Mouse (Mus musculus) stomach, embryonic 14.5 days (tissue): ENCODE results near the gene Kifc3. TPM values are rescaled to one million over a fixed set of nuclear protein-coding genes. Genes with fewer than 3 reads are reported as not detected.
A peak's percentile ranks its signal among the peaks of the same experiment; 100 is the strongest.

Experiments used
- ATAC-seq: fragments of 200-750 bp; cut with Nextera tagmentation; 2 replicates; pipeline ENCODE4 v1.8.0; 2017; ENCODE audit warnings: low read depth, moderate TSS enrichment; ENCODE audit not compliant: insufficient number of reproducible peaks, insufficient read depth, low FRiP score
- H3K27ac ChIP-seq: fragments of 300-500 bp; sonication (generic); 2 replicates; pipeline ENCODE4 v1.5.1; 2014; ENCODE audit warnings: mild to moderate bottlenecking, low read length, moderate library complexity, mixed read lengths
- H3K27me3 ChIP-seq: fragments of 300-500 bp; sonication (generic); 2 replicates; pipeline ENCODE4 v1.6.1; 2014; ENCODE audit warnings: low read length, control low read depth, mixed read lengths; ENCODE audit not compliant: control insufficient read depth, insufficient read depth
- H3K36me3 ChIP-seq: fragments of 300-500 bp; sonication (generic); 2 replicates; pipeline ENCODE4 v1.6.1; 2014; ENCODE audit warnings: mild to moderate bottlenecking, control low read depth, low read length, moderate library complexity, mixed read lengths; ENCODE audit not compliant: control insufficient read depth, insufficient read depth
- H3K4me1 ChIP-seq: fragments of 300-500 bp; sonication (generic); 2 replicates; pipeline ENCODE4 v1.6.1; 2014; ENCODE audit warnings: low read length, control low read depth, mixed read lengths; ENCODE audit not compliant: control insufficient read depth, insufficient read depth
- H3K4me2 ChIP-seq: fragments of 300-500 bp; sonication (generic); replicated peaks from 2 replicates; pipeline ENCODE4 v1.6.1; 2014; ENCODE audit warnings: low read depth, low read length, control low read depth
- H3K4me3 ChIP-seq: fragments of 300-500 bp; sonication (generic); 2 replicates; pipeline ENCODE4 v1.5.1; 2014; ENCODE audit warnings: low read depth, low read length, control low read depth
- H3K9ac ChIP-seq: fragments of 300-500 bp; sonication (generic); replicated peaks from 2 replicates; pipeline ENCODE4 v1.6.1; 2014; ENCODE audit warnings: low read depth, mild to moderate bottlenecking, control low read depth, low read length, moderate library complexity, mixed read lengths
- H3K9me3 ChIP-seq: fragments of 300-500 bp; sonication (generic); 2 replicates; pipeline ENCODE4 v1.6.1; 2016; ENCODE audit warnings: low read depth, low read length, control low read depth; ENCODE audit not compliant: control insufficient read depth
- WGBS: fragments of 180-500 bp; shearing (Covaris S2); extraction: QIAGEN DNeasy Blood & Tissue Kit; methylation state at CpG from one replicate; pipeline ENCODE4 v1.1.7; 2014; 5-methylcytosine and 5-hydroxymethylcytosine counted together
- polyA plus RNA-seq: library from polyadenylated mRNA; unstranded; fragments of >200 nt; fragmentation: Nextera tagmentation; extraction: Ambion mirVana; gene quantifications from 2 replicates; pipeline ENCODE4 v1.2.1, GENCODE M21; 2014

The Kifc3 gene
- polyA plus RNA-seq, 1 experiment from 2014 or later = 9.3 TPM

DNA sequence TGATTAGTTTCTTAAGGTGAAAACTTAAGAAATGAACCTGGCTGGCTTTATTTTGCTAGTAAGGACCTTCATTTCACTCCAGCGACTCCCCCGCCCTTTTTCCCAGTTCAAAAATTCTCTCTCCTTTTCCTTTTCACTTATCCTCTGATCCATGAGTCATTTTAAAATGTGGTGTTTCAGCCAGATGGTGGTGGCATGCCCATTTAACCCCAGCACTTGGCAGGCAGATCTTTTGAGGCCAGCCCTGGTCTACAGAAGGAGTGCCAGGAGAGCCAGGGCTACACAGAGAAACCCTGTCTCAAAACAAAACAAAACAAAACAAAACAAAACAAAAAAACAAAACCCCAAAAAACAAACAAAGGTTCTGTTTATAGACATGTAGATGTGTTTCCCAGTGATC, 138.1 kb downstream of the Kifc3 start:
- Histone ChIP-seq H3K36me3 (no peaks in the 10 kb centered on the region), H3K27ac (no peak overlapping the region), H3K4me1 (no peaks in the 10 kb centered on the region), H3K9me3 (no peaks in the 10 kb centered on the region), H3K4me2 (no peak overlapping the region), H3K27me3 (no peaks in the 10 kb centered on the region), H3K9ac (no peak overlapping the region), H3K4me3 (no peak overlapping the region)
- ATAC-seq = no peak
- WGBS = 74% methylated on average over 2 of the region's 2 CpGs

DNA sequence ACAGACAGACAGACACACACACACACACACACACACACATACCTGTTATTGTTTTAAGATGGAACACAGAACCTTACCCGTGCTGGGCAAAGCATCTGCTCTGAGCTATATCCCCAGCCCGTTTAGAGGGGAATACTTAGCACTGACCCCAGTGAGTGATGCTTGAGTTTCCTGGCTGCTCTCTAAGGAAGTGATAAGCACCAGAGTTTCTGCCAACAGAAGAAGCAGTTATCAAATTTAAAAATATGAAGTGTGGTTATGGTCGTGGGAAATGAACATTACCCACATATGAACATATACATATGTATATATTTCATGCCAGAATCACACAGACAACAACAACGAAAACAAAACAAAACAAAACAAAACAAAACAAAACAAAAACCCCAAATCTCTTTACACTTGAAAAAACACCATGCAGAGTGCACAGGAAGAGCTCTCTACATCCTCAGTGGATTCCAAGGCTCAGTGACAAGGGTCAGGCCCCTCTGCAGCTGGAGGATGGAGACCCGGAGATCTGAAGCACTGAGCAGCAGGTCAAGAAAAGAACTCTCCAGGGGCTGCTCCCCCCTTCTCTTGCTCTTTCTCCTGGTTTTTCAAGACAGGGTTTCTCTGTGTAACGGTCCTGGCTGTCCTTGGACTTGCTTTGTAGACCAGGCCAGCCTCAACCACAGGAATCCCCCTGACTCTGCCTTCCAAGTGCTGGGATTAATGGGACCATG, 142.6 kb downstream of the Kifc3 start:
- H3K4me1 ChIP-seq = no peaks in the 10 kb centered on the region
- WGBS = 59% methylated on average over 6 of the region's 6 CpGs
- ATAC-seq = no peak
- H3K4me3 ChIP-seq = no peak overlapping the region
- H3K27me3 ChIP-seq = no peaks in the 10 kb centered on the region
- H3K27ac ChIP-seq = no peak overlapping the region
- no peaks in the 10 kb centered on the region for H3K9me3 ChIP-seq
- no peaks in the 10 kb centered on the region for H3K36me3 ChIP-seq
- H3K9ac ChIP-seq = no peak overlapping the region
- no peak overlapping the region for H3K4me2 ChIP-seq

DNA sequence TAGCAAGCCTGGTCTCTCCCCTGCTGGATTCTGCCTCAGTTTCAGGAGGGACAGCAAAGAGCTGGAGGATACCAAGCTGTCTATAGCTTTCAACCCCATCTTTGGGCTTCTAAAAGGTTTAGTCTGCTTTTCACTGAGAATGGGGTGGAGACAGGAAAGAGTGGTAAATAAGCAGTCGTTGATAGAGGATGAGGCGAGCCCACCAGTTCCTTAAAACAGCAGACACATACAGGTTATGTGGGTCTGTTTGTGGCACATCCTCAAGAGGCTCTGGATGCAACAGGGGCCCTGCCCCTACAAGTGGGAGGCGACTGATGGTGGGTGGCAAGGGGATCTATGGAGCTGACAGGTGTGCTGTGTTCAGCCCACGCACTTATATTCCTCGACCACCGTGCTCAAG, 144.0 kb downstream of the Kifc3 start:
- H3K9ac ChIP-seq = no peak overlapping the region
- WGBS = 76% methylated on average over 6 of the region's 6 CpGs
- no peak for ATAC-seq

DNA sequence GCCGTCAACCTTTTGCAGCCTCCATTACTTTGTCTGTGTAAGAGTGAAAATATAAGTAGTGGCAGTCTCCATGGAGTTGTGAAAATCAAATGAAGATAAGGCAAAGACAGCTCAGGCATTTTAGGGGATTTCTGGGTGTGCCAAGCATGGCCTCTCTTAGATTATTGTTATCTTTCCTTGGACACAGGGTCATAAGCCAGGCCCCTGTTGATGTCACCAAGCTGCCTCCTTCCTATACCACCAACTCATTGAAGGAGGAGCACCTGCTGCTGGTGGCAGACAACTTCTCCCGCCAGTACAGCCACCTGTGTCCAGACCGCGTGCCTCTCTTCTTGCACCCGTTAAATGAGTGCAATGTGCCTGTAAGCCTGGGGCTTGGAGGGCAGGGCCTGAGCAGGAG, 146.2 kb downstream of the Kifc3 start:
- H3K9ac ChIP-seq = no peak overlapping the region
- 77% methylated on average over 5 of the region's 5 CpGs for WGBS
- no peak overlapping the region for H3K4me3 ChIP-seq
- H3K4me1 ChIP-seq = no peaks in the 10 kb centered on the region
- H3K36me3 ChIP-seq = no peaks in the 10 kb centered on the region
- no peak for ATAC-seq
- no peak overlapping the region for H3K27ac ChIP-seq
- H3K27me3 ChIP-seq = no peaks in the 10 kb centered on the region
- no peaks in the 10 kb centered on the region for H3K9me3 ChIP-seq
- H3K4me2 ChIP-seq = no peak overlapping the region

More for the DNA sequence above, 144.0 kb downstream of the Kifc3 start:
- no peak overlapping the region for H3K4me3 ChIP-seq
- no peaks in the 10 kb centered on the region for H3K4me1 ChIP-seq
- no peaks in the 10 kb centered on the region for H3K36me3 ChIP-seq
- H3K27ac ChIP-seq = no peak overlapping the region
- H3K4me2 ChIP-seq = no peak overlapping the region
- H3K9me3 ChIP-seq = no peaks in the 10 kb centered on the region
- H3K27me3 ChIP-seq = no peaks in the 10 kb centered on the region

DNA sequence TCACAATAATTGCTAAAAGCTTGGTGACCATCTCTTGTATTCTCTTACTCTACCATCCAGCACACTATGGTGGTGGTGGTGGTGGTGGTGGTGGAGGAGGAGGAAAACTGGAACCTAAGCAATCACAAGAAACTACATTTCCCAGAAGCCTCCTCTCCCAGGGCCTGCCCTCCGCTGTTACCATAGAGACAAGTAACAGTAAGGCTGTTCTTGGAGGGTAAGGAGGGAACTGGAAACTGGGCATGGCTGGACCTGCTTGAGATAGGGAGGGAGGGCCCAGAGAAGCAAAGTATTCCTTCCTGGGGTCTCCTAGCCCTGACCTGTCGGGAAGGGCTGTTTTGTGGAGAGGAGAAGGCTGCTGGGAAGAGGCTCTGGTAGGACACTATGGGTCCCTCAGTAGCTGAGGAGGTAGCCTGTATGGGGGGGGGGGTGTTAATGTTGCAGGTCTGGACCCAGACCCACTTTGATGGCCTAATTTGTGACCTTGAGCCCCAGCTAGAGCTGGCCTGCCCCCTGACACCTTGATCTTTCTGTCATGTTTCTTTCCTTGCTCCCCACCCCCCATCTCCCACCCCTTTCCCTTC, 147.6 kb downstream of the Kifc3 start, which contains the start of gene Drc7:
Gene Drc7 (plus strand): TSS at position 177 of the 584 bp plus-strand sequence.
- ATAC-seq = peak; percentile 51; the same call in 1 of the 2 replicates
- no peak within 1 kb of the TSS for H3K27ac ChIP-seq
- no peaks in the 10 kb centered on the region for H3K36me3 ChIP-seq
- no peaks in the 10 kb centered on the region for H3K4me1 ChIP-seq
- H3K9me3 ChIP-seq = no peaks in the 10 kb centered on the region
- no peak within 1 kb of the TSS for H3K4me3 ChIP-seq
- no peak within 1 kb of the TSS for H3K9ac ChIP-seq
- no peaks in the 10 kb centered on the region for H3K27me3 ChIP-seq
- WGBS = 16% methylated on average over 2 of the region's 2 CpGs
- no peak within 1 kb of the TSS for H3K4me2 ChIP-seq

DNA sequence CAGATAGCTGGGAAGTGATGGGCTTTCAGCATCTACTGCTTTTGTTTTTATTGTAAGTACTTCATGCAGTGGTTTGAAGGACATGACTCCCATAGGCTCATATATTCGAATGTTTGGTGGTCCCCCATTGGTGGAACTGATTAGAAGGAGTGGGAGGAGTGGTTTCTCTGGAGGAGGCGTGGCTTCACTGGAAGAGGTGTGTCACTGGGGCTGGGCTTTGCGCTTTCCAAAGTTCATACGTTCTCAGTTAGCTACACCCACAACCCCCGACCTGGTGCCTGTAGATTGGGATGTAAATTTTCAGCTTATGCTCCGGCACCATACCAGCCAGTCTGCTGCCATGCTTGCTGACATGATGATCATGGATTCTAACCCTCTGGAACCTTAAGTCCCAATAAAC, 148.2 kb downstream of the Kifc3 start:
- no peaks in the 10 kb centered on the region for H3K27me3 ChIP-seq

More for the DNA sequence above, 148.2 kb downstream of the Kifc3 start:
- Histone ChIP-seq H3K4me3 (no peak overlapping the region), H3K9me3 (no peaks in the 10 kb centered on the region), H3K9ac (no peak overlapping the region), H3K4me1 (no peaks in the 10 kb centered on the region), H3K27ac (no peak overlapping the region), H3K36me3 (no peaks in the 10 kb centered on the region), H3K4me2 (no peak overlapping the region)
- 58% methylated on average over 6 of the region's 6 CpGs for WGBS
- 0 out of 2 replicates have a peak, but pooled peaks have one; percentile 42 for ATAC-seq

Other genes with a start within 250 kb of the Kifc3 start
- 43.8 and 50.9 TPM in 2 replicates for gene Adgrg1, start 228.1 kb downstream of the Kifc3 start, polyA plus RNA-seq
- 3.8 and 4.5 TPM in 2 replicates for gene Adgrg3, start 185.1 kb downstream of the Kifc3 start, polyA plus RNA-seq
- not detected in 2 replicates for gene Drc7, start 147.7 kb downstream of the Kifc3 start, polyA plus RNA-seq
- gene Katnb1, start 121.6 kb downstream of the Kifc3 start, polyA plus RNA-seq = 17.9 and 21.1 TPM in 2 replicates
- 0.04 and 0.71 TPM in 2 replicates for gene Cngb1, start 103.8 kb upstream of the Kifc3 start, polyA plus RNA-seq
- gene Tepp, start 107.8 kb upstream of the Kifc3 start, polyA plus RNA-seq = not detected in 2 replicates
- gene Zfp319, start 129.1 kb upstream of the Kifc3 start, polyA plus RNA-seq = 7.4 and 8.3 TPM in 2 replicates
- gene Usb1, start 129.5 kb upstream of the Kifc3 start, polyA plus RNA-seq = 38.0 and 44.2 TPM in 2 replicates
- gene Mmp15, start 149.5 kb upstream of the Kifc3 start, polyA plus RNA-seq = 21.5 and 22.0 TPM in 2 replicates
- gene Cfap20, start 232.1 kb upstream of the Kifc3 start, polyA plus RNA-seq = 181 and 187 TPM in 2 replicates